Mouse (Mus musculus): Measurements from ENCODE around the gene Med4.

- no peak for TF ChIP-seq CTCF (IDR thresholded peaks at IDR 0.05; ENCODE audit: low read depth)
- no peak for TF ChIP-seq EP300 (IDR thresholded peaks at IDR 0.05; ENCODE audit: low read depth)
Observed at GRCm38 (mm10) chr14:73551164-73551563, 41.3 kb downstream of the Med4 start.

Measured in liver, postnatal 0 days (tissue).